ENCODE assay signal across 8 mouse cellular contexts in genomic region chr5:52834386-52834785, GRCm38 (mm10). TPM values are rescaled to one million over a fixed set of nuclear protein-coding genes. Genes with fewer than 3 reads are reported as not detected.
DNase-seq lines count a peak whose midpoint lies in the region; ATAC-seq and TF ChIP-seq lines count a peak whose summit lies in the region.

No protein-coding gene starts in this region.

- 12% methylated on average over 8 of the region's 8 CpGs for WGBS in forebrain, embryonic 12.5 days
- 7% methylated on average over 8 of the region's 8 CpGs for WGBS in liver, embryonic 15.5 days (ENCODE audit: insufficient replicate concordance)

- H3K4me1 ChIP-seq in E14TG2a.4 (replicated peaks; ENCODE audit: low read depth, low read length) = peaks cover 23% of the 10 kb centered on the region
- H3K4me1 ChIP-seq in forebrain, embryonic 12.5 days = peaks cover 23% of the 10 kb centered on the region
- peaks cover 28% of the 10 kb centered on the region for H3K4me1 ChIP-seq in liver, embryonic 15.5 days (replicated peaks)

- H3K36me3 ChIP-seq in E14TG2a.4 (ENCODE audit: insufficient read depth, low read length) = peaks cover 28% of the 10 kb centered on the region
- peaks cover 30% of the 10 kb centered on the region for H3K36me3 ChIP-seq in forebrain, embryonic 12.5 days (replicated peaks)
- peaks cover 8% of the 10 kb centered on the region; the same call in 1 of the 2 replicates for H3K36me3 ChIP-seq in liver, embryonic 15.5 days (replicated peaks)

- peak overlapping the region; percentile 70 for H3K4me2 ChIP-seq in forebrain, embryonic 12.5 days
- peak overlapping the region; percentile 89 for H3K4me2 ChIP-seq in liver, embryonic 15.5 days

- ATAC-seq in forebrain, embryonic 12.5 days (ENCODE audit: low FRiP score) = no peak
- ATAC-seq in liver, embryonic 15.5 days (ENCODE audit: insufficient read depth) = no peak

- no peaks in the 10 kb centered on the region for H3K27me3 ChIP-seq in E14TG2a.4 (ENCODE audit: insufficient read depth, low read length)
- H3K27me3 ChIP-seq in forebrain, embryonic 12.5 days = no peaks in the 10 kb centered on the region
- H3K27me3 ChIP-seq in liver, embryonic 15.5 days = no peaks in the 10 kb centered on the region

- H3K27ac ChIP-seq in gastrocnemius, adult 2 months = peak overlapping the region; percentile 96
- H3K27ac ChIP-seq in forebrain, embryonic 12.5 days = peak overlapping the region; percentile 87
- peak overlapping the region; percentile 87 for H3K27ac ChIP-seq in liver, embryonic 15.5 days (replicated peaks)

- H3K9me3 ChIP-seq in E14TG2a.4 (ENCODE audit: low read length) = no peaks in the 10 kb centered on the region
- H3K9me3 ChIP-seq in forebrain, embryonic 12.5 days = no peaks in the 10 kb centered on the region
- H3K9me3 ChIP-seq in liver, embryonic 15.5 days (replicated peaks) = no peaks in the 10 kb centered on the region

- no peak for TF ChIP-seq CTCF in gastrocnemius, adult 2 months (IDR thresholded peaks at IDR 0.05)
- TF ChIP-seq CTCF in E14TG2a.4 (conservative IDR thresholded peaks at IDR 0.05; ENCODE audit: low read length) = no peak

- H3K9ac ChIP-seq in forebrain, embryonic 12.5 days = peak overlapping the region; percentile 75
- H3K9ac ChIP-seq in liver, embryonic 15.5 days = peak overlapping the region; percentile 71

- H3K4me3 ChIP-seq in gastrocnemius, adult 2 months = peak overlapping the region; percentile 74
- peak overlapping the region; percentile 94 for H3K4me3 ChIP-seq in E14TG2a.4 (replicated peaks; ENCODE audit: low read length)
- peak overlapping the region; percentile 75 for H3K4me3 ChIP-seq in forebrain, embryonic 12.5 days (replicated peaks)
- peak overlapping the region; percentile 71 for H3K4me3 ChIP-seq in liver, embryonic 15.5 days (replicated peaks)

- intact Hi-C loops in gastrocnemius, adult 2 months (cut with DNase I) = loop anchor here (5.0 kb wide), 1 partner anchor 167 kb away; the partner anchor contains the start of gene Sepsecs
- intact Hi-C loops in gastrocnemius, postnatal 14 days (cut with DNase I; ENCODE audit: low total_unique reads) = no loop called here

- no peak for DNase-seq in gastrocnemius, adult 2 months
- DNase-seq in gastrocnemius, adult 18-20 months (ENCODE audit: low spot score) = no peak
- no peak for DNase-seq in retina, postnatal 1 day
- DNase-seq in gastrocnemius, postnatal 14 days = no peak
- DNase-seq in retina, embryonic 14.5 days (ENCODE audit: low spot score) = no peak

RNA-seq across cellular contexts. Expression of gene Anapc4, which starts 0.6 kb away (rescaled TPM):
- total RNA-seq in gastrocnemius, adult 2 months (2021) = 10 to 100 TPM; 35.1 to 37.4 TPM
- total RNA-seq in gastrocnemius, adult 18-20 months (2021) = 10 to 100 TPM; 32.7 to 34.4 TPM
- 121 and 127 TPM in 2 replicates for polyA plus RNA-seq in forebrain, embryonic 12.5 days (2016; fragmentation: Nextera tagmentation; extraction: Ambion mirVana)
- 22.7 and 24.9 TPM in 2 replicates for polyA plus RNA-seq in liver, embryonic 15.5 days (2015; fragmentation: Nextera tagmentation; extraction: Ambion mirVana)
- 10 to 100 TPM; 35.2 to 37.7 TPM for total RNA-seq in gastrocnemius, postnatal 14 days (2021)

RNA-seq across cellular contexts. Expression of gene Zcchc4, which starts 59.2 kb away (rescaled TPM):
- total RNA-seq in gastrocnemius, adult 2 months (2021) = 1 to 10 TPM; 4.2 to 4.7 TPM
- total RNA-seq in gastrocnemius, adult 18-20 months (2021) = 1 to 10 TPM; 4.2 to 4.4 TPM
- polyA plus RNA-seq in forebrain, embryonic 12.5 days (2016; fragmentation: Nextera tagmentation; extraction: Ambion mirVana) = 19.7 and 20.0 TPM in 2 replicates
- 6.1 and 6.7 TPM in 2 replicates for polyA plus RNA-seq in liver, embryonic 15.5 days (2015; fragmentation: Nextera tagmentation; extraction: Ambion mirVana)
- total RNA-seq in gastrocnemius, postnatal 14 days (2021) = 1 to 10 TPM; 4.6 to 7.2 TPM
